Mouse (Mus musculus): ENCODE measurements around the gene Rb1.

The Rb1 gene

DNA sequence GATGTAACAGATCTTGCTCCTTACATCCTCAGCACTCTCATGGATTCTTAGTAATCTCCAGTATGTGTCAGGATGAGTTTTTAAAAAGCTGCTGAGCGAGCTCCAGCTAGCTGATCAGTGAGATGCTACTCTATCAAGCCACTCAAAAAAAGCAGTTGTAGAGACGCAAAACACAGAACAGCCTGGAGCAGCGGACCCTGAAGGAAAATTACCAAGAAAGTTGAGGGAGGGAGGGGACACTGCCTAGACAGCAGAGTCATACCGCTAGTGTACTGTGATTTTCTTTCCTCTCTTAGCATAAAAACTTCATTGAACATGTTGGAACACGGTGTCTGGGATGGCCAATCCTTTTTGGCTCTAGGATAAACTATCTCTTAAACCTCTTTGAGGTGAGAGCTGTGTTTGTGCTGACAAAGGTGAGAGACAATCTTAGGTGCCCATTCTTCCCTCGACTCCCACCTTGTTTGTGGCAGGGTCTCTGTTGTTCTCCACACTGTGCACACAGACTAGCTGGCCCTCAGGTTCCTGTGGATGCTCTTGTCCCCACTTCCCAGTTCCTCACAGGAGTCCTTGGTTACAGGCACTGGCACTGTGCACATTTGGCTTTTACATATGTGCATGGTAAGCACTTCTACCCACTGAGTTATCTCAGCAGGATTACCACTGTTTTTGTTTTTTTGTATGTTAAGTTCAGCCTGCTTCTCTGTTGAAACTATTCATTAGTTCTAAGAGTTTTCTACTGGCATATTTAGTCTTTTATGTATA, 10.9 kb upstream of the Rb1 start:
- DNase-seq (ENCODE audit: low spot score in 2 of 2), result no peak

DNA sequence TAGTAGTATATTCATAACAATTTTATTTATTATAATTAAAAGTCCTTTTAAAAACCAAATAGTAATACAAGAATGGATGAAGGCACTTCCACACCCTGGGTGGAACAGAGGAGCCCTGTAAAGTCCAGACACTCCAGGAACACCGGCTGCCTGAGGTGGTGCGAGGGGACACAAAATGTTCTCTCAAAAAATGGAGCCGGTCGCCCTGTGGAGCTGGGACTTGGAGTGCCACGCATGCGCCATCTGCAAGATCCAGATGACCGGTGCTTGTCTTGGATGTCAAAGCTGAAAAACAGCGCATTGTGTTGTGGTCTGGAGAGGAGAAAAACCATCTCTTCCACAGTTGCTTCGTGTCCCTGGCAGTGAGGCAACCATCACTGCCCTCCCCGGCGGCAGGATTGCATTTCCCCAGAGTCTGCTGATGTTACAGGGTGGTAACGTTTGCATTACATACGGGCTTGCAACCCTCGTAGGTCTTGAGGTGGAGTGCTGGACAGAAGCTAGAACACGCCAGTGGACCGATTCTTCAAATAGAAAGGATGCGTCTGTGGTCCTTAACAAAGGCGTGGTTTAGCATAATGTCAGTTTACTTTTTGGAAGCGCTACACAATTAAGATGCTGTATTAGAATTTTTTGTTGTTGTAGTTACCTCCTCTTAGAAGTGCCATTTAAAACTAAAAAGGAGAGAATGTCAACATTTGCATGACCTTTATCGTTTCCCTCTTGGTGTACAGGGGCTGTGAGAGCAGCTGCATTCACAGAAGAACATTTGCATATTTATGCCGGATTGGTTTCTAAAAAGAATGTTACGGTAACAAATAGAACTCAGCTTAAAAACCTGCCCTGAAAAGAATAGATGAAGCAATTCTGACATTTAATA, 9.5 kb upstream of the Rb1 start:
- no peak for DNase-seq (ENCODE audit: low spot score in 2 of 2)

DNA sequence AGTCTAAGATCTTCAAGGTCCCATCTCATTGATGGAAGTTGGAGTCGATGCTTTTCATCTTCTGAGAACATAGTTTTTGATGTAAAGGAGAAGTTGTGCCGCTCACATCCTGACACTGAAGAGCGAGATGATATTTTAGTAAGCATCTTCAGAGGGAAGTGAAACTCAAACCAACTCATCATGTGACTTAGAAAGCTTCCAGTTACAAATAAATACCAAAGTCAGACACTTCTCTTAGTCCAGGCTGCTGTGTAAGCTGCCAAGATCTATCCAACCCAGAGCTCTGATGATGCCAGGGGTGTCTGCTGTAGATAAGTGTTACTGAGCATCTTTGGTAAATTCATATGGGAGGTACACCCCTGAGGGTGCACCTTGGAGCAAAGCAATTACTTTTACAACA, 8.3 kb upstream of the Rb1 start:
- DNase-seq (ENCODE audit: low spot score in 2 of 2), result no peak

DNA sequence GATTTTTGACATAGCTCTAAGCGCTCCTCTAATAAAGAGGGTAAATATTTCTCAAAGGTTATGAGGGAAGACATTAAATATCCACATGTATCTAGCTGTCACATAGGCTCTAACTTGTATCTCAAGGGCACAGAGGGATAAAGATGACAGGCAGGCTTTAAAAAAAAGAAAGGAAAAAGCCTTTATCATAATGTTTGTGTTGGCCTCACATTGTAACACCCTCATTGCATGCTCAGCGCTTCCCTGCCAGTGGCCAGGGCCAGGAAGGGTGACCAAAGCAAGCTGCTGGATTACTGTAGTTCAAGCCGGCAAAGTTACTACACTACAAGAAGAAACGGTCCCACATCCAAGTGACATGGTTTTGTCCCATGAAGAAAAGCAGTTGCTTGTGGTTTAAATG, 5.8 kb upstream of the Rb1 start:
- no peak for DNase-seq (ENCODE audit: low spot score in 2 of 2)

DNA sequence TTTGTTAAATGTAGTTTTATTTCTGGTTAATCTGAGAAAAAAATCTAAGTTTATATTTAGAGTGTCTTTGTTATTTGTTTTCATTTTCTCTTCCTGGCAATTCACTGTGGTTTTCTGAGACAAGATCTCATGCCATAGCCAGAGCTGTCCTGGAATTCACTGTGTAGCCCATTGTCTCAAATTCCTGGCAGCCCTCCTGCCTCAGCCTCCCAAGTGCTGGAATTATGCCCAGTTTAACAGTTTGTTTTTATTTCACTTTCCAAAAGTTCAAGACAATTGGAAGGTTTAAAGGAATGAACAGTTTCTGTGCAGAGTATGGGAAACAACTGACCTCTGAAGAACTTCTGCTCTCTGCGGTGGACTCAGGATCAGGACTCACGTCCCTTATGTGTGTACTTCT, 4.2 kb upstream of the Rb1 start:
- DNase-seq (ENCODE audit: low spot score in 2 of 2), result no peak

DNA sequence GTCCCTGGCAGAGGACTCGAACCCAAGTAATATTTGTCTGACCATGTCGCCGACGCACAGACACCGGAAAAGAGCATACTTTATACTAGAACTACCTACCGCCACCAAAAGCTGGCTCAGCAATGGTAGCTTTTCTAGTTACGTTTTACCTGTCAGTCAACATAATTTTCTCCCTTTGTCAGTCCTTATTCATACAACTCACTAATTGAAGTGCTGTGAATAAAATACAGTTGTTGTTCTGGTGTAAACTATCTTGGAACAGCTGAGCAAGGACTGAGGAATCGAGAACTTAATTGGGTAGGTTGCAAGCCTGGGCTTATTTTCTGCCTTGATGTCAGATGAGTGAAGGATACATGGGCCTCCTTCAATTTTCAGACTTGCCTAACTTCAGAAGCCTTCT, 889 bp upstream of the Rb1 start:
- no peak for DNase-seq (ENCODE audit: low spot score in 2 of 2)

DNA sequence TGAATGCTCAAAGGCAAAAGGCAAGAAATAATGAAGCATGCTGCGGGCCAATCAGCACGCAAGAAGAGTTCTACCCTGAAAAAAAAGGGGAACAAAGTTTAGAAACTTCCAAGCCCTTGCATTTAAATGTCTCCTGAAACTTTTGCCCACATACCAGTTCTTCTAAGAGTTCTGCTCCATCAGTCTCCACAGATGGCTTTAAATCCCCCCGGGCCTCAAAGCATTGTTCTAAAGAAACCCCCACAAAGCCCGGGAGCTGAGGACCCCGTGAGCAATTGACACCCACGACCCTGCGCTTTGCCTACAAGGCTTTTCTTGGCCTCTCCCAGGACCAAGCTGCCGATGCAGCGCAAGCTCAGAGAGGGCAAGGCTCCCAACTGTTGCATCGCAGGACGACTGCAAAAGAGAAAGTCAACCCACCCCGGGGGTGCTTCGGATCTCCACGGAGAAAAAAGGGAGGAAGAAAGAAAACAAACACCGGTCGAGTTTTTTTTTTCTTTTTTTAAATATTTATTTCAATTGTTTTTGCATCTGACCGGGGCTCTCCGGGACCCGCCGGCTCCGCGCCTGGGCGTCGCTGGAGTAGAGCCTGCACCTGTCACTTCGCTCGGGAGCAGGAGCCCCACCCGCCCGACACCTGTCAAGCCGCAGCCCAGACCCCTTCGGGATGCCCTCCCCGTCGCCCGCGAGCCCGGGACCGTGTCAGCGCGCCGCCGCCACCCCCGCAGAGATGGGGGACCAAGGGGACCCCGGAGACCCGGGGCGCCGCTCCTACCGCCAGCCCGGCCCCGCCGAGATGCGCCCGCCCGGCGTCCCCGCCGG, 777 bp downstream of the Rb1 start:
- DNase-seq (ENCODE audit: low spot score in 2 of 2), result peak; percentile 30 to 62

DNA sequence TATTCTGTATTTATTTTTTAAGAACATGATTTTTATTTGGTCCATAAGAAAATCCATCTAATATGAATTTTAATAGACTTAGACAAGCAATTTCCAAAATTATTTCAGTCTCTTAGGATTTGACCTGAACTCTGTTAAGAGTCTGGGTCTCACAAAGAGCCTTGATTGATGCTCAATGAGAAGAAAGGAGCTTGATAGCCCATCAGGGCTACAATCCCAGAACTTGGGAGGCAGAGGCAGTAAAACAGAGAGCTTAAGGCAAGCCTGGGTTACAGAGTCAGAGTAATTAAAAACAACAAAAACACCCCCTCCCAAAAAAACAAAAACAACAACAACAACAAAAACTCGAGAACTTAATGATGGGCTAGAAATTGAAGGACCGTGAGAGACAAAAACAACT, 1.7 kb downstream of the Rb1 start:
- DNase-seq (ENCODE audit: low spot score in 2 of 2), result no peak

DNA sequence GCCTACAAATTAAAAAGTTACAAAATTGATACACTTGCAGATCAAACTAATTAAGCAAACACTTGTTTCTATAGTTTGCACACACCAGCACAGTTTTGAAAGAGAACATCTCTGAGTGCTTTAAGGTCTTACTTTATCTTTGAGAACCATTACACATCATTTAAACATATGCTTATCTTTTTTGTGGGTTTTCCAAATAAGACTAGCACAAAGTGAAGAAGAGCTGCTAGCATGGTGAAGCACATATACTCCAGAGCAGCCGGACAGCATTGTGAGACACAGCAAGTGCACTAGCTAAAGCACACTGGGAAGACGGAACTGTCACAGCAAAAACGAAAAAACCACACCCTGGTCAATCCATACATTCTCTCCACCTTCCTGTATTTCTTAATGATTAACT, 3.5 kb downstream of the Rb1 start:
- no peak for DNase-seq (ENCODE audit: low spot score in 2 of 2)

DNA sequence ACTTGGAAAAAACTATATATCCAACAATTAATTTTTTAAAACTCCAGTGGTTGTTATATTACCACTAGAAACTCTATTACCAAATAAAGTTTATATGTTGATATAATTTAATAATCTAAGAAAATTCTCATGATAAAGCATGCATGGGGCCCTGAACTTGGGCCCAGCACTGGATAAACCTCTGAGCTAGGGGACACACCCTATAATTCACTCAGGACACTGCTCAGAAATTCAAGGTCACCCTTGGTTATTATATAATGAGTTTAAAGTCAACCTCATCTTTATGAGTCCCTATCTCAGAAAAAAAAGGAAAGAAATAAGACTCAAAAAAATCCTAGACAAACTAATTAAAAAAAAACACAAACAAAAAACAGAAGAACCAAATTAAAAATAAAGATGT, 8.7 kb downstream of the Rb1 start:
- DNase-seq (ENCODE audit: low spot score in 2 of 2), result no peak

DNA sequence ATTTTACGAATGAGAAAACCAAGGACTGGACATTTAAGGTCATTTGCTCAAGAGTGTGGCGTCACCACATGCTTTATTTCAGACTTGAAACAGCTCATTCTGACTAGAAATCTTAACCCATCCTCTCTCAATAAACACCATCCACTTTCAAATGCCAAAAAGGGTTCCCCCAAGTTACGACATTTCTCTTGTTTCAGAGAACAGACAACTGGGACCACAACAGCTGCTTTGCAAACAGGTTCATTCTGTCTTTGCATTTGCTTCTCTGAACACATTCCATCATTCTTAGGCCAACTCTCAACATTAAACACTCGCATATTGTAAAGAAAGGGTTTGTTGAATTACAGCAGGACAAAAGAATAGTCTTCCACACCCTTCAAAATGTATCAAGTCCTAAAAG, 11.8 kb downstream of the Rb1 start:
- DNase-seq (ENCODE audit: low spot score in 2 of 2), result no peak

DNA sequence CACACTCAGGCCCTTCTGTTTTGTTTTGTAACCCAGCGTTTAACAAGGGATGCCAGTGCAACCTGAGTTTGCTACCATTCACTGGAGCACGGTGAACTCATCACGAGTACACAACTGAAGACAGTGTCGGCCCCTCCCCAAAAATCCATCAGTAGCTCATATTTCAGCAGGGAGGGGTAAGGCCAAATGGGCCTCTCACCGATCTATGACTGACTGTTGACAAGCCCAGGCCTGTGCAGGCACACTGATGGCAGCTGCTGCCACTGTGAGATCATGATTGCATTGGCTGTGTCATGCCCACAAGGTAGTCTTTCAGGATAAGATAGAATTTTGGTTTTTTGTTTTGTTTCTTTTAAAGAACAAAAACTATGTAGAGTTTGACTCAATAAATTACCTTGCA, 12.2 kb downstream of the Rb1 start:
- no peak for DNase-seq (ENCODE audit: low spot score in 2 of 2)

DNA sequence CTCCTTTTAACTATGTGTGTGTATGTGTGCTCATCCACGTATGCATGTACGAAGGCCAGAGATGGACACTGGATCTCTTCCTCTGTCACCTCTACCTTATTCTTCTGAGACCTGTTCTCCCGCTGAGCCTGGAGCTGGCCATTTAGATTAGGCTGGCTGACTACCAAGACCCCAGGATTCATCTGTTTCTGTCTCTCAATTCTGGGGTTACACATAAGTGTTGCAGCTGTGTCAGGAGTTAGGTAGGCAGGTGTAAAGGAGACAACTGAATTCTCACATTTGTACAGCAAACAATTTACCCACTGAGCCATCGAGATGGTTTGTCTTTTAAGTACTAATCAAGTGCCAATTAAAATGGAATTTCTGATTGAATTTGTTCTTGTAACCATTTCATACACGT, 12.7 kb downstream of the Rb1 start:
- DNase-seq (ENCODE audit: low spot score in 2 of 2), result no peak

DNA sequence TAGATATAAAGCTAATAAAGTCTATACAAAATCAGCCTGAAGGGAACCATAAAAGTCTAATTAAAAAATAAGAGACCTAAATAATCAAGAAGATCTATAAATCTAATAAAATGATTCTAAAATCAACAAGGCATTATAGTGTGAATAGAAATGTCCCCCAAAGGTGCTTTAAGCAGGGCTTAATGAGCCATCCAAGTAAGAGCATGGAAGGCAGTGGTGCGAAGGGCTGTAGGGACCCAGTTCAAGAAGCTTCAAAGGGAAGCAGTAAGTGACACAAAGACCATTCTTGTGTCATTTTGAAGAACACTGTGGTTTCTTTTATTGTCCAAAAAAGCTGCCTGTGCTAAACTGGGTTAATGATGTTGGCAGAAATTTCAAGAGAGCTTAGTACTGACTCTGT, 18.1 kb downstream of the Rb1 start:
- DNase-seq (ENCODE audit: low spot score in 2 of 2), result no peak

DNA sequence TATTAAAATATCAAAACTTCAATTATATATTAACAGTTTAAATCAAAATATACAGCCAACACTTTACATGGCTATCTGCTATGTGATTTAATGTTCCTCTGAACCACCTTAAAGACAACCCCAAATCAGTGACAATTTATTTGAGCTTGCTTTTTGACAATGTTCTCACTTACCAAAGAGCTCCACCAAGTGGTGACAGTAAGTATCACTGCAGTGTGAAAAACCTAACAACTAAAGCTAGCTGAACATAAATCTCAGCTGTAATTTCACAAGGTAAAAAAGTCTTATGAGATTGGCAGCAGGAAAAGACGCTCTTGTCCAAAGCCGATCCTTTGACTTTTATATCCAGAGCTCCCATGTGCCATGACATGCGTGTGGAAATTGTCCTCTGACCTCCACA, 22.4 kb downstream of the Rb1 start:
- DNase-seq (ENCODE audit: low spot score in 2 of 2), result no peak

DNA sequence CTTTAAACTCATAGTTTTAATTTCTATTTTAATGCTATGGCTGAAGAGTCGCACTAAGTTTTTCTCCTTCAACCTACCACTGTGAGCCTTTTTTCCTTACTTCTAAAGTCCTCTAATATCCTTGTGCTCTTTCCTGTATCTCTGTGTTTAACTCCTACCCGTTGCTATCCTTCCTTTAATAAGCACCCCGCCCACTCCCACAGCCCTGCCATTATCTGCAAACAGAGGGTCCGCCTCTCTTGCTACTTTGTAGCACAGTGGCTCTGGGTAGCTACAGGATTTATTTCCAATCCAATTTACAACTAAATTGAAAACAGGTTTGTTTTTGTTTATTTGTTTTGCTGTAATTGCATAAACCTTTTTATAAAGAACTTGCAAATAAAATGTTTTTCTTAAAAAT, 23.8 kb downstream of the Rb1 start:
- DNase-seq (ENCODE audit: low spot score in 2 of 2), result no peak

DNA sequence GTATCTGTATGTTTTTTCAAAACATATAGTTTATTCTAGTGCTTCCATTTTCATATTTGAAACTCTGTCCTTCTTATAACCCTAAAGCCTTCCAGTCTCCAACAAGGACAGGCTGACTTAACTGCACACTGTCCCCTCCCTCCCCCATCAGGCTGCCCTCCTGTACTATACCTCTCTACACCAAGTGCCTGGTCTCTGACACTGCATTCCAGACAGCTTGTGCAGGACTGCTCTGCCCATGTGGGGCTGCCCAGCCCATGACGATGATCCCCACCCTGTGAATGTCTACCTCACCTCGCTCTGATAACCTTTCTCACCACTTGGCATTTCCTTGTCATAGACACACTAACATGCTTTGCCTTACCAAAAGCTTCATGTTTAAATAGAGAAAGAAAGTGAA, 30.1 kb downstream of the Rb1 start:
- no peak for DNase-seq (ENCODE audit: low spot score in 2 of 2)

DNA sequence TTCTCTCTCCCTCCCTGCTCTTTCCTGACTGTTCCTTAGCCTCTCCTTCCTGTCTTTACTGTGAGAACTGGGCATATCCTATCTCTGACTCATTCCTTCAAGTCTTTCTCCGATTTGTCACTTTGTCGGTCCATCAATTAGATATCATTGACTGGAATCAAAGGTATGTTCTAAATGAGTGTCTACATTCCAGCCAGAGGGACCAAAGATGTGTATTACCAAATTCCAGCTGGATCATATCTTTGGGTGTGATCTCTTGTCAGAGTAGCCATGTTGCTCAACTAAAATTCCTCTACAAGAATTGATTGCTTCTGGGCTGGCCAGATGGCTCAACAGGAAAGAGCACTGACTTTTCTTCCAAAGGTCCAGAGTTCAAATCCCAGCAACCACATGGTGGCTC, 32.0 kb downstream of the Rb1 start:
- DNase-seq (ENCODE audit: low spot score in 2 of 2), result no peak

DNA sequence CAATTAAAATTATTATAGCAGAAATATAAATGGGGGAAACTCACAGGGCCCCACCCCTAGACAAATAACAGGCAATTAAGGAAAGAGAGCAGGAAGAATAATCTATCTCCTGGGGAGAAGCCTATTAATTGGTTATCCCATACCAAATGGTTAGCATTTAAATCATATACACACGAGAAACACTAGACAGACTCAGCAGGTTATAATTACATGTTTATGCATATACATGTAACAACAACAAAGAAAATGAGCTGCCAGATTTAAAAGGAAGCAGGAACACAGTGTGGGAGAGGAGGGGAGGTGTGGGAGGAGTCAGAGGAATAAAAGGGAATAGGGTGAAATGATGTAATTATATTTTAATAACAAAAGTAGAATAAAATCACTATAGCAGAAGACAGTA, 33.2 kb downstream of the Rb1 start:
- DNase-seq (ENCODE audit: low spot score in 2 of 2), result no peak

DNA sequence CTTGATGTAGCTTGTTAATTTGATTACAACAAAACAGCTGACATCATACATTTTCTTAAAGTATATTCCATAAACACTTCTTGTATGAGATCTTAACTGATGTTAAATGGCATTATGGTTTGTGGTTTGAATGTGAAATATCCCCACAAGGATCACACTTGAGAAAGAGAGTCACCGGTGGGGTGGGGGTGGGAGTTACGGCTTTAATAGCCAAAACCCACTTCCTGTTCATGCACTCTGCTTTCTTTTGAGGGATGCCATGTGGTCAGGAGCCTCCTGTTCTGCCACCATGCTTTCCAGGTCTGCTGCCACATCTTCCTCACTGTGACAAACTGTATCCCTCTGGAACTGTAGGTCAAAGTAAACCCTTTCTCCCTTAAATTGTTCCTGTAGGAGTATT, 35.7 kb downstream of the Rb1 start:
- no peak for DNase-seq (ENCODE audit: low spot score in 2 of 2)

DNA sequence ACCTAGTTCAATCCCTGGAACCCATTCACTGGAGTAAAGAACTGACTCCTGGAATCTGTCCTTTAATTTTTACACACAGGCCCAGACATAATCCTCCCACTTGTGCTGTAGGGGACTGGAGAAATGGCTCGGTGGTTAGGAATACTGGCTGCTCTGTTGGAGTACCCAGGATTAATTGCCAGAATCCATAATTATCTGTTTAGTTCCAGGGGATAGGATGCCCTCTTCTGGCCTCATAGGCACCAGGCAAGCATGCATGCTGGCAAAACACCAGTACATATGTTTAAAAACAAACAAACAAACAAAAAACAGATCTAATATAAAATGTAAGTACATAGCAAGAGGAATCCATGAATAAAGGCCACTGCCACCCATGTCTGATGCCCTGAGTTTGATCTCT, 44.6 kb downstream of the Rb1 start:
- no peak for DNase-seq (ENCODE audit: low spot score in 2 of 2)

DNA sequence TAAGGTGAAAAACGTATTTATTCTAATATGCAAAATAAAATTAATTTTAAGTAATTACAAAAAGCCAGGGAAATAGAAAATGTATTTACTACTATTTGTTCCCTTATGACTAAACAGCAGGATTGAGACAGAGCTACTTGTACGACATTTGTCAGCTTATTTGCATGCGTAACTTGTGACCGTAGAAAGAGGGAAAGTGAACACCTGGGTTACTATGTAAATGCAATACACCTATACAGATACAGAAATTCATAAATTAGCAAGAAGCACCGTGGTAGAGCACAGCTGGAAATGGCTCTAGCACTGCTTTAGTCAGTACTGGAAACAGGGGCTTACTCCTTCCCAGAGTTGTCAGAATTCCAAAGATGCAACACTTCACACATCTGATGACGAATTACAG, 46.5 kb downstream of the Rb1 start:
- DNase-seq (ENCODE audit: low spot score in 2 of 2), result no peak

DNA sequence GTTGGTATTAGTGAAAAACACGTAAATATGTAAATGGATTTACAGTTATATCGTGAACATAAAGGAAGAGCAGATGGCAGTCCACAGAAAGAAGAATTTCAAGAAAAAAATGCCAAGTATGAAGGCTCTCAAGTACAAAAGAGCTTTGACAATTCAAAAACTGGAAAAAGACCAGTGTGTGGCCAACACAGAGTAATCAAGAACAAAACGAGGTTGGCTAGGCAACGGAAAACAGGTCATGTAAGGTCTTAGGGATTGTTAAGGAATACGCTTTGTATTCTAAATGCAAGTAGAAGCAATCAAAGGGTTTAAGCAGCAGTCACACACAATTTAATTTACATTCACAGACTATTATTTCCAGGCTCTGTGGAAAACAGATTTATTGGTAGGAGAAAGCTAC, 53.8 kb downstream of the Rb1 start:
- no peak for DNase-seq (ENCODE audit: low spot score in 2 of 2)

Data from urinary bladder, postnatal 4 days (tissue).